Mouse (Mus musculus) bone marrow macrophage, adult 2 months (primary cell): Measurements from ENCODE around the gene Ppfia4. TPM values are rescaled to one million over a fixed set of nuclear protein-coding genes. Genes with fewer than 3 reads are reported as not detected.

Source experiments
- H3K27ac ChIP-seq: 2 replicates; pipeline ENCODE4 v1.5.1; 2012; ENCODE audit warnings: low read depth, low read length; ENCODE audit not compliant: insufficient read depth
- H3K4me1 ChIP-seq: 2 replicates; pipeline ENCODE4 v1.6.1; 2012; ENCODE audit warnings: low read length; ENCODE audit not compliant: control insufficient read depth, insufficient read depth
- H3K4me3 ChIP-seq: 2 replicates; pipeline ENCODE4 v1.5.1; 2012; ENCODE audit warnings: mild to moderate bottlenecking, low read length, moderate library complexity; ENCODE audit not compliant: insufficient read depth
- CTCF ChIP-seq: IDR thresholded peaks from 2 replicates; pipeline ENCODE4 v1.5.1; 2012; ENCODE audit warnings: low read depth, mild to moderate bottlenecking, low read length, moderate library complexity
- POLR2A ChIP-seq: IDR thresholded peaks from 2 replicates; pipeline ENCODE4 v1.6.1; 2012; ENCODE audit warnings: mild to moderate bottlenecking, low read depth, low read length, borderline replicate concordance
- polyA plus RNA-seq: library from polyadenylated mRNA; stranded (reverse); fragments of >200 nt; gene quantifications from 2 replicates; pipeline ENCODE4 v1.2.4, GENCODE M21; 2012; ENCODE audit not compliant: missing spikeins, insufficient read depth, insufficient read length

Ppfia4 gene
- polyA plus RNA-seq, 1 experiment: 32.9 TPM

DNA sequence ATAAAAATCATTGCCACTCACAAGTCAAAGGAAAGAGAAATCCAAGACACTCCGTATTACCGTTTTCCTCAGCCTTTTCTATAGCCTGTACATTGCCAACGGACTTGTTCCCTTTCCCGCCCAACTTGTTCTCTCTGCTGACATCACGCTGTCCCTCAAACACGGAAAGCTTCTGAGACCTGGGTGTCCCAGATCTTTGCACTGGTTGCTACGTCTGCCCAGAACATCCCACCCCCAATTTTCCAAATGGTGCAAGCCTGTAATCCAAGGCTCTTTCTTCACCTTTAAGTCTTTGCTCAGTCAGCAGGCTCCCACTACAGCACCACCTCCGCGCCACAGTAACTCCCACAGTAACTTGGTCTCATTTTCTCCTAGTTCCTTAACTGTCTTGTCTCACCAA, 27.8 kb downstream of the Ppfia4 start:
- Histone ChIP-seq H3K4me3 (no peak overlapping the region), H3K4me1 (peaks cover 44% of the 10 kb centered on the region), H3K27ac (peak overlapping the region; percentile 51)
- TF ChIP-seq CTCF: no peak
- no peak for TF ChIP-seq POLR2A

DNA sequence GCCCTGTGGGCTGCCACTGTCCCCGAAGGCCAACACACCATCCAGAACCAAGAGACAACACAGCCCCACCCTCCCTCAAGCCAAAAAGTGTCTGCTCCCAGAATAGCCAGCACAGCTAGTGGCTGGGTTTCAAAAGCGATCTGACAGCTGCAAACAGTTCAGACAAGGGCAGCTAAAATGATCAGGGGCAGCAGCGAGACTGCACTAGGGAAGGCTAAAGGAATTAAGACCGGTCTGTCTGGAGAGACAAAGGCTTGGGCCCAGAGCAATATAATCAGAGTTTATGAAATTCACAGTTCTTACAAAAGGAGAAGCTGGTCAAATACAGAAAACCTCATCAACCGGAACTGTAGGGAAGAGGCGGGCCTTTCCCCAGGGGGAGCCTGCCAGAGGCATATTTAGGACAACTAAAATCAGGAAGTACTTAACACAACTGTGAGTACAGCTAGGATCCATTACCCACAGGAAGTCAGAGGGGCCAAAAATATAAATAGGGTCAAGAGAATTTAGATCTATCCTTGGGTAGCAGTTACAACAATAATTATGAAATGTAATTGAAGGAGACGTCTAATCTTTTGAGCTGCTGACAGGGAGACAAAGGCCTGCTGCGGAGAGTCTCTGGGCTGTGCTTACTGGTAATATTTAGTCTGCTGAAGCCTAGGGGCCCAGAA, 30.0 kb downstream of the Ppfia4 start:
- TF ChIP-seq POLR2A: no peak
- TF ChIP-seq CTCF: no peak

DNA sequence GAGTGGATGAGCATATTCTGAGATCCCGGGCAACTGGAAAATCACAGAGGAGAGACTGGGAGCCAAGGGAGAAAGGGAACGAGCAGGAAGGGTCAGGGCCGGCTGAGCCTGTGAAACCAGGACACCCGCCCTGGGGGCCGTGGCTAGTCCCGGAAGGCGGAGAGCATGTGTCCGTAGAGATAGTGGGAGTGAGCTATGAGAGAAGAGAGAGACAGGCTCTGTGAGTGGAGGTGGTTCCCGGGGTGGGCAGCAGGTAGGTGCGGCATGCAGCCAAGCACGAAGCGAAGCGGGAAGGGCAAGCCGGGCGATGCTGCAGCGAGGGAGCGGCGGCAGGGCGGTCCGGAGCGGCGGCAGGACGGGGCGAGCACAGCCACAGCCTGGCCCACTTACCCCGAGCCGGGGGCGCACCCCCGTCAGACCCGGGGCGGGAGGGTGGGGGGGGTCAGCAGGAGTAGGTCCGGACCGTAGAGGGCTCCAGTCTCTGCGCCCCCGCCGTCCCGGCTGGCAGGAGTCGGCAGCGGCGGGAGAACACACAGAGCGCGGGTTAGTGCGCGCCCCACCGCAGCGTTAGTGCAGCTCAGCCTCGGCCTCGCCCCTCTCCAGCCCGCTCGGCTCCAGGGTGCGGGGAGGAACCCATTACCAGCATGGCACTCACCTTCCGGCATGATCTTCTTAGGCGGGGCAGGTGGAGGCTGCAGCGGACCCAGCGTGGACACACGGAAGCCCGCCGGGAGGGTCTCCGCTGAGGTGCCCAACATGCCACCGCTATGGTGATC, 33.9 kb downstream of the Ppfia4 start:
- H3K4me3 ChIP-seq: no peak overlapping the region
- no peak overlapping the region for H3K27ac ChIP-seq
- H3K4me1 ChIP-seq: peaks cover 35% of the 10 kb centered on the region
- no peak for TF ChIP-seq POLR2A
- TF ChIP-seq CTCF: no peak

More for the DNA sequence above, 30.0 kb downstream of the Ppfia4 start:
- peaks cover 43% of the 10 kb centered on the region for H3K4me1 ChIP-seq
- H3K27ac ChIP-seq: peak overlapping the region; percentile 99
- peak overlapping the region; percentile 39 for H3K4me3 ChIP-seq

DNA sequence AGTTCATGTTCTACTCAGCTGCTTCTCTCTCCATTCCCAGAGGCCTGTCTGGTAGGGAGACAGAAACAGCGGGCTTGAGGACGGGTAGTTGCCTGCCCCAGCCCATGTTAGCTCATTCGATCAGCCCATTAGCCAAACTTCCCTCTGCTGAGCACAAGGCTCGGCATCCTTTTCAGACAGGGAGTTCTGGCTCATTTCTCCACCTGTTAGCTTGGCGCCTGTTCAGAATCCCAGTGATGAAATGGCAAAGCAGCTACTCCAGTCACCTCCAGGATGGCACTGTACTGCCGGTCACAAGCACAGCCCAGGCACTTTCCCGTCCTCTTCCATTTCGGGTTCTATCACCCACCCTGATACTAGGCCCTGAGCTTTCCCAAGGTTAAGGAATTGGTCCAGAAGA, 35.5 kb downstream of the Ppfia4 start:
- Histone ChIP-seq H3K4me1 (peaks cover 26% of the 10 kb centered on the region), H3K4me3 (no peak overlapping the region), H3K27ac (no peak overlapping the region)
- TF ChIP-seq CTCF (no peak), POLR2A (no peak)

DNA sequence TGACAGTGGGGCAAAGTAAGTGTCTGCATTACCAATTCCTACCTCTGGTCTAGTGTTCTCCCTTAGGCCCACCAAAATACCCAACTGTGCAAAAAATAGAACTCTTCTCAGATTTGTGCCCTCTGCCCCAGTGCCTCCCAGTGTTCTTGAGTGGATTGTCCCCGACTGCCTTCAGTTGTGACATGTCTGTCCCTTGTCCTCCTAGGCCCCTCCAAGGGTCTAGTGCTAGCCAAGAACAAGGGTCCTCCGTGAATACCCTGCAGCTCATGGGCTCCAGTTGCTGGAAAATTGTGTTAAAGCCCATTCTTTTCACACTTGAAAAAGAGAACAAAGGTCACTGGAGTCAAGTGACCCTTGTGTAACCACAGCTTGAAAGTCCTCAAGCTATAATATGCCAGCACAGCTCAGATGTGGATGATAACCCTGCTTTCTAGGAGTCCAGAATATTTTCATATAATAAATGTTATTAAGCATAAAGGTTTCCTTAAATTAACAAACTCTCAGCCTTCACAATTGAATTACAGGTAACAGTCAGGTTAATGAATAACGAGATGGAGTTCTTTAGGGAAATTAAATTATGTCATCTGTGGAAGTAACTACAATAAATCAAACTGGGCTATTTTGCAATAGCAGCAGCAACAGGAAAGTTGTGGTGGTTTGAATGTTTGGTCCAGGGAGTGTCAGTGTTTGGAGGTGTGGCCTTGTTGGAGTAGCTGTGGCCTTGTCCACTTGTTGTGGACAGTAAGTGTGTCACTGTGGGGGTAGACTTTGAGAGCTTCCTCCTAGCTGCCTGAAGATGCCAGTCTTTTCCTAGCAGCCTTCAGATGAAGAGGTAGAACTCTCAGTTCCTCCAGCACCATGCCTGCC, 38.8 kb downstream of the Ppfia4 start:
- no peak overlapping the region for H3K4me3 ChIP-seq
- TF ChIP-seq CTCF (no peak), POLR2A (no peak)
- H3K27ac ChIP-seq: no peak overlapping the region
- H3K4me1 ChIP-seq: peaks cover 11% of the 10 kb centered on the region

DNA sequence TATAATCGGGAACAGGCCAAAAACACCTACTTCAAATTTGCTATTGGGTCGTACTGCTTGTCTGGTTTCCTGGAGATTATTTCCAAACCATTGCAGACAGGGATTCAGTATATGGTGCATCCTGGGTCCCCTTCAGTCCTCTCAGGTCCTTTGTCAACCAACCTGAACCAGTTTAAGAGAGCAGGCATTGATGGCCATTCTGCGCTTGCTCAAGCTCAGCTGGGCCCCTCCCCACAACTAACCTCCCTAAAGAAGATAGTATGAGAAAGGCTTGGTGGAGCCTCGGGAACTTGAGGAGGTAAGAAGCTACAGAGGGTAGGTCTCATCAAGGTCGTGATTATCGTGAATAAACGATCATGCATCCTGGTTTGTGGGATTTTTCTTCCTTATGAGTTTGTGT, 39.5 kb downstream of the Ppfia4 start:
- Histone ChIP-seq H3K4me3 (no peak overlapping the region), H3K4me1 (peaks cover 12% of the 10 kb centered on the region), H3K27ac (no peak overlapping the region)
- TF ChIP-seq POLR2A (no peak), CTCF (no peak)

DNA sequence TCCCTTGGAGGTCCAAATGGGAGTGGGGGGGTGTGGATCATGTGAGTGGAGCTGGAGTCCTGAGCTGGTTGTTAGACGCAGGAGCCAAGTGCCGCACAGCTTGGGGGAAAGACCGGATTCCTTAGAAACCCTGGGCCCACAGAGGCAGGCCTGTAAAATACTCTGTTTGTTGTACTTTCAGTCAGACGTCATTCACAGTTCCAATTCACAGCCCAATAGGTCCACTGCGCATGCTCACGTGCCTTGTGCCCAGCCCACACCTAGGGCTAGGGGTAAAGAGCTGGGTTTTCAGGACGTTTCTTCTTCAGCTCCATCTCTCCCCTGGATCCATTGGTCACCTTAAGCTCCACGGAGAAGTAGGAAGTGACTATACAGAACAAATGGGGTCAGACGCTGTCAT, 40.1 kb downstream of the Ppfia4 start:
- H3K4me1 ChIP-seq: peaks cover 13% of the 10 kb centered on the region
- TF ChIP-seq POLR2A (no peak), CTCF (no peak)
- H3K4me3 ChIP-seq: no peak overlapping the region
- no peak overlapping the region for H3K27ac ChIP-seq

DNA sequence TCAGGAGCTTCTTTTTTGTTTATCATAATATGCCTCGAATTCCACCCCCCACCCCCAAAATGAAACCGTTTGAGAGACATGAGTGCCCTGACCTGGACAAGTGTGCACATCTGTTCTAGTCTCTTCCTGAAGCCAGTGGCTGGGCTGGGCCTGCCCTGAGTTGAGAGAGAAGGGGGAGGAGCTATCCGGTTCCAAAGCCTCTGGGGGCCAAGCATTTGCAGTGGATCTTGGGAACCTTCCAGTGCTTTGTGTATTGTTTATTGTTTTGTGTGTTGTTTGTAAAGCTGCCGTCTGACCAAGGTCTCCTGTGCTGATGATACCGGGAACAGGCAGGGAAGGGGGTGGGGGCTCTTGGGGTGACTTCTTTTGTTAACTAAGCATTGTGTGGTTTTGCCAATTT, 40.7 kb downstream of the Ppfia4 start:
- Histone ChIP-seq H3K4me3 (no peak overlapping the region), H3K4me1 (peaks cover 13% of the 10 kb centered on the region), H3K27ac (no peak overlapping the region)
- no peak for TF ChIP-seq POLR2A
- no peak for TF ChIP-seq CTCF

DNA sequence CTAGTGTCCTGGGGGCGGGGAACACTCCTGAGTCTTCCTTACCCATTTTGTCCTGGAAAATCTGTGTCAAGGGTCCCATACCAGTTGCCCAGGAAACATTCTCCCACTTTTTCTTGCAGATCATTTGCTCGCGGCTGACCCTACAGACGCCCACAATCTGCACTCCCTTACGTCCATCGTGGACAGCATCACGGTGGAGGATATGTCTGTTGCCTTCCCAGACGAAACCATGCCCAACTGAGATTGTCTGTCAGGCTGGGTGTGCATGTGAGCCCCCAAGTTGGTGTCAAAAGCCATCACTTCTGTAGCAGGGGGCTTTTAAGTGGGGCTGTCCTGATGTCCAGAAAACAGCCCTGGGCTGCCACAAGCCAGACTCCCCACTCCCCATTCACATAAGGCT, 41.2 kb downstream of the Ppfia4 start:
- TF ChIP-seq CTCF: no peak
- TF ChIP-seq POLR2A: no peak

More for the DNA sequence above, 41.2 kb downstream of the Ppfia4 start:
- Histone ChIP-seq H3K4me3 (no peak overlapping the region), H3K27ac (no peak overlapping the region), H3K4me1 (peaks cover 13% of the 10 kb centered on the region)
